9 mouse cellular contexts compared by ENCODE assay signal in genomic region chr5:135251079-135251454, GRCm38 (mm10). TPM values are rescaled to one million over a fixed set of nuclear protein-coding genes. Genes with fewer than 3 reads are reported as not detected.
DNase-seq lines count a peak whose midpoint lies in the region; ATAC-seq lines count a peak whose summit lies in the region.
"Had no signal": no experiment of that assay in that cellular context is flagged by ENCODE, and none has a peak within 500 bp of the region (broad histone marks: within the 10 kb centered on the region; RNA-seq: fewer than 3 reads in every experiment).

Gene Fzd9 (minus strand): TSS chr5:135251230.

- no peak within 1 kb of the TSS for H3K27ac ChIP-seq in brown adipose tissue, adult 24 weeks (replicated peaks; ENCODE audit: low read depth, low read length)
- H3K27ac ChIP-seq in forebrain, embryonic 12.5 days: peak within 1 kb of the TSS; percentile 94
- no peak within 1 kb of the TSS for H3K27ac ChIP-seq in heart, embryonic 16.5 days (ENCODE audit: low read length)
- no peak within 1 kb of the TSS for H3K27ac ChIP-seq in liver, embryonic 11.5 days (ENCODE audit: low read depth, low read length)

- WGBS in forebrain, embryonic 12.5 days: under 1% methylated on average over 50 of the region's 51 CpGs
- under 1% methylated on average over 51 of the region's 51 CpGs for WGBS in heart, embryonic 16.5 days
- WGBS in liver, embryonic 11.5 days: under 1% methylated on average over 51 of the region's 51 CpGs

- H3K36me3 ChIP-seq in forebrain, embryonic 12.5 days (replicated peaks): peaks cover 9% of the 10 kb centered on the region
- H3K36me3 ChIP-seq in heart, embryonic 16.5 days (ENCODE audit: control insufficient read depth, insufficient read depth): peaks cover 4% of the 10 kb centered on the region
- peaks cover 6% of the 10 kb centered on the region; the same call in 1 of the 2 replicates for H3K36me3 ChIP-seq in liver, embryonic 11.5 days (ENCODE audit: control insufficient read depth, insufficient read depth, low read length)

- H3K9ac ChIP-seq in forebrain, embryonic 12.5 days: peak within 1 kb of the TSS; percentile 80
- peak within 1 kb of the TSS; percentile 72 for H3K9ac ChIP-seq in heart, embryonic 16.5 days (ENCODE audit: low read length)
- peak within 1 kb of the TSS; percentile 57; the same call in 1 of the 2 replicates for H3K9ac ChIP-seq in liver, embryonic 11.5 days (ENCODE audit: low read depth, low read length)

- H3K4me2 ChIP-seq in forebrain, embryonic 12.5 days: peak within 1 kb of the TSS; percentile 97
- H3K4me2 ChIP-seq in heart, embryonic 16.5 days (ENCODE audit: low read depth, low read length): peak within 1 kb of the TSS; percentile 98
- H3K4me2 ChIP-seq in liver, embryonic 11.5 days: peak within 1 kb of the TSS; percentile 100

- H3K4me3 ChIP-seq in brown adipose tissue, adult 24 weeks (ENCODE audit: insufficient read depth, low read depth, low read length): peak within 1 kb of the TSS; percentile 57
- H3K4me3 ChIP-seq in forebrain, embryonic 12.5 days (replicated peaks): peak within 1 kb of the TSS; percentile 72
- peak within 1 kb of the TSS; percentile 64 for H3K4me3 ChIP-seq in heart, embryonic 16.5 days (ENCODE audit: low read length)
- H3K4me3 ChIP-seq in liver, embryonic 11.5 days (ENCODE audit: low read depth, low read length): peak within 1 kb of the TSS; percentile 52

- peak; percentile 71 for DNase-seq in CD4-positive helper T cell, adult 2 months (ENCODE audit: low read depth, low spot score)
- DNase-seq in kidney, postnatal 14 days: peak; percentile 92
- DNase-seq in liver, embryonic 11.5 days (ENCODE audit: low spot score): peak; percentile 90
- DNase-seq in naive thymus-derived CD4-positive, alpha-beta T cell, adult 2 months (ENCODE audit: low read depth): peak; percentile 65
- peak; percentile 83 to 93 for DNase-seq in spleen, postnatal 4 days (ENCODE audit: low spot score in 2 of 2)

- peak; percentile 82 for ATAC-seq in forebrain, embryonic 12.5 days (ENCODE audit: low FRiP score)
- ATAC-seq in heart, embryonic 16.5 days (replicated peaks; ENCODE audit: extremely low read depth, insufficient read depth, low FRiP score): peak; percentile 93
- ATAC-seq in liver, embryonic 11.5 days (replicated peaks; ENCODE audit: low FRiP score): peak; percentile 86

- H3K27me3 ChIP-seq in forebrain, embryonic 12.5 days: peaks cover 19% of the 10 kb centered on the region
- H3K27me3 ChIP-seq in heart, embryonic 16.5 days (ENCODE audit: control insufficient read depth, insufficient read depth, low read length): no peaks in the 10 kb centered on the region
- peaks cover 25% of the 10 kb centered on the region for H3K27me3 ChIP-seq in liver, embryonic 11.5 days (replicated peaks; ENCODE audit: control insufficient read depth, insufficient read depth, low read length)
- H3K27me3 ChIP-seq: CH12.LX had no signal

- 0 out of 2 replicates have a peak, but pooled peaks cover 1% of the 10 kb centered on the region for H3K9me3 ChIP-seq in forebrain, embryonic 12.5 days
- H3K9me3 ChIP-seq in heart, embryonic 16.5 days (replicated peaks; ENCODE audit: control insufficient read depth, low read length): peaks cover 1% of the 10 kb centered on the region
- H3K9me3 ChIP-seq in liver, embryonic 11.5 days (ENCODE audit: control insufficient read depth, low read length): no peaks in the 10 kb centered on the region

- peaks cover 3% of the 10 kb centered on the region for H3K4me1 ChIP-seq in brown adipose tissue, adult 24 weeks (ENCODE audit: control insufficient read depth, insufficient read depth, insufficient read length, low read length)
- peaks cover 71% of the 10 kb centered on the region for H3K4me1 ChIP-seq in forebrain, embryonic 12.5 days
- H3K4me1 ChIP-seq in heart, embryonic 16.5 days (ENCODE audit: control insufficient read depth, insufficient read depth, low read length): peaks cover 13% of the 10 kb centered on the region; the same call in 1 of the 2 replicates
- peaks cover 7% of the 10 kb centered on the region; the same call in 1 of the 2 replicates for H3K4me1 ChIP-seq in liver, embryonic 11.5 days (replicated peaks; ENCODE audit: control insufficient read depth, insufficient read depth, low read length)

RNA-seq across cellular contexts. Expression of gene Fzd9, which starts in this region (rescaled TPM):
- polyA plus RNA-seq in brown adipose tissue, adult 24 weeks (2012; ENCODE audit: insufficient read depth, insufficient read length, missing spikeins): not detected in 2 replicates
- polyA plus RNA-seq in forebrain, embryonic 12.5 days (2016; fragmentation: Nextera tagmentation; extraction: Ambion mirVana): 23.1 and 27.7 TPM in 2 replicates
- 4.3 and 5.2 TPM in 2 replicates for polyA plus RNA-seq in heart, embryonic 16.5 days (2015; fragmentation: Nextera tagmentation; extraction: Ambion mirVana)
- polyA plus RNA-seq in liver, embryonic 11.5 days (2014; fragmentation: Nextera tagmentation; extraction: Ambion mirVana): 0.47 and 0.58 TPM in 2 replicates

Comparison
In these comparisons a context has a peak if more than half of its experiments do, and no peak if none do; other contexts are left out.
1. Peak in DNase-seq, ATAC-seq, H3K4me3 ChIP-seq, H3K9ac ChIP-seq and H3K4me2 ChIP-seq in liver, embryonic 11.5 days; RNA of the gene not detected or under 1 TPM.